Mouse (Mus musculus): Measurements from ENCODE around the gene Nmur2.
A peak's percentile ranks its signal among the peaks of the same experiment; 100 is the strongest.

Gene Nmur2

DNA sequence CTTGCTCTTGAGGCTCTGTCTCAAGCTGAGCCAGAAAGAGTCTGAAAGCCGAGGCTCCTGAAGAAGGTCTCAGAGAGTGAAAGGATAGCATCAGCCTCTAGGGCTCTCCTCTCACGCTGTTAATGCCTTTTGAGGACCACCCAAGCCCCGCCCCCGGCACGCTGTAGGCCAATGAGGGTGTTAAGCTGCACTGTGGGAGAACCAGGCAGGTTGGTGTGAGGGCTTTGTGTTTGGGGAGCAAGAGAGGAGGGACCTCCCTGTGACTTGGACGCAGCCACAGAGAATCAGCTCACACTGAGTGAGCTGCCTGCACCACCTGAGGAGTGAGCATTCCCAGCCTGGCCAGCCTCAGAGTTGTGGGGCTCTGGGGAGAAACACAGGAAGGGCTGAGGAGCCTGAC is at the start of gene Nmur2:
Gene Nmur2, minus strand, starts transcription at position 94 of the 400 bp plus-strand sequence.
- DNase-seq: no peak

DNA sequence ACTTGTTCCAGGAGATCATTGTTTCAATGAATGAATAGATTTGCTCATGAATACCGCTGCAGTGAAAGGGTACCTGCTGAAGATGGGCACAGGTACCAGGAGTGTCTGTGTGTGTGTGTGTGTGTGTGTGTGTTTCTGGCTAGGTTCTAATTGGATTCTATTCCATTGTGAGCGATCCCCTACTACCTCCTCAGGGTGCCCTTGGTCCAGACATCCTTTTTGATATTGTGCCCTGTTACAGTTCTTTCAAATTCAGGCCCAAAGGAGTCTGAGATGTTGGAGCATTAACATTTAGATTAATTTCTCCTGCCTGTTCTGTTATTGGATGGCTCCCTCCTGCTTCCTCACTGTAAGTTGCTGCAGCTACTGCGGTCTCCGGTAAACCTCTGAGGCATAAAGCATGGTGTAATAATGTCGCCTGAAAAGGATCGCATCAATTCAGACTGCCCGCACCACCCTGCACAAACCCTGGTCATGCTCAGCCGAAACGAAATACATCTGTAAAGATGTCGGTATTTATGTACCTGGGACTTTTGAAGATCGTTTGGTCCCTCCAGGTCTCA is 48.4 kb upstream of the Nmur2 start:
- DNase-seq: no peak

DNA sequence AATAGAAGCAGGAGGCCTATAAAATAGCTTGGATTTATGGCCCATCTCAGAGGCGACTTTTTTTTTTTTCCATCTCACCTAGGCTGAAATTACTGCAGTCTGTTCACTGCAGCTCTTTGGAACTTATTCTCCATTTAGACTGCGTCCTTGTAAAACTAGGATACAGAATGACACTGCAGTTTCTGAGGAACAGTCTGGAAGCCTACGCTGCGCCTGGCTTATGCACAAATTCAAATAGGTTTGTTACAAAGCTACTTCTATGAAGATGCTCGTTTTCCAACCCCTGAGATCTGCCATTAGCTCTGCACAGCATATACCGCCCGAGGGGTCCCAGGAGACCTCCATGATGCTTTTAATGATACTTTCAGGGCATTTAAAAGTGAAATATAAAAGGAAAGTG is 31.3 kb upstream of the Nmur2 start:
- DNase-seq: peak; percentile 19

DNA sequence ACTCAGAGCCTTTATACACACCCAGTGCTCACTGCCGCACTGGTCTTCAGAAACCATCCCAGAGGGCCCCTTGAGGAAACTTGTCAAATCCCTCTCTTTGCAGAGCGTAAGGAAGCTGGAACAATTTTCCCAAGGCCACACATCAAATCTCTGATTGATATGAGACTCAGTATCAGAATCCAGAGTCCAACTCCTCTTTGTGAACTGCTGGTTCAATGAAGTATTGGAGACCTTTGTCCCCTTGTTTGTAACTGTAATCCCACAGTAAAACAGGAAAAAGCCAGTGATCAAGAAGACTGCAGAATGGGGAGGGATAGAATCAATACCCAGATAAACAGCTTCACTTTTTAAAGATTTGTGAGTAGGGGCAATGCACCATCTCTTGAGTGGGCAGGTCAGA is 28.8 kb upstream of the Nmur2 start:
- no peak for DNase-seq

DNA sequence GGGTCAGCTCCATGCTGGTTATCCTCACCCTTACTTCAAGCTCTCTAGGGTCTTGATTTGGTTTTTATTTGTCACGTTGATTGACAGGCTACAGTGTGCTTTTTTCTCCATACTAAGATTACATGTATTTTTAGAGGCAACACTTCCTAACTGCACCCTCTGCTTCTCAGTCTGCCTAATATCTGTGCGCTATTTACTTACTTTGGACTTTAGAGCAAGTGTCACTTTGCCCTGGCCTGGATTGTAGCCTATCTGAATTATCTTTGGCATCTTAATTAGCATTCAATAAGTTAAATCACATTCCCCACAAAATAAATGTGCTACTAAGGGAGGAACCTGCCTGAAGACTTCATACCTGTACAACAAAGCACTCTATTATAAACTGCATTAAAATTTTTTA is 24.3 kb upstream of the Nmur2 start:
- no peak for DNase-seq

DNA sequence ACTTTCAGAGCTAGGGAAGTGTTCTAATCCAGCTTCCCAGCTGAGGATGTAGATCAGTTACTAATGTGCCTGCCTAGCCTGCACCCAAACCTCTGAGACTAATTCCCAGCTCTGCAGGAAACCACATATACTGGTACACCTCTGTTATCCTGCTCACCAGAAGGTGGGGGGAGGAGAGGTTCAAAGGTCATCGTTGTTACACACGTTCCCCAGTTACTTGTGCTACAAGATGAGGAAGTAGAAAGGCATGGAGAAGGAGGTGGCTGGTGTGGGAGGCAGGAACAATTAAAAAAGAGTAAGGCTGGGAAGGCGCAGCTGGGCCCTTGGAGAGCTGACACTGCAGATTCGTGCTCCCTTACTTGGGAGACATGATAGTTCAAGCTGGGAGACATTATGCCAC is 23.8 kb upstream of the Nmur2 start:
- no peak for DNase-seq

DNA sequence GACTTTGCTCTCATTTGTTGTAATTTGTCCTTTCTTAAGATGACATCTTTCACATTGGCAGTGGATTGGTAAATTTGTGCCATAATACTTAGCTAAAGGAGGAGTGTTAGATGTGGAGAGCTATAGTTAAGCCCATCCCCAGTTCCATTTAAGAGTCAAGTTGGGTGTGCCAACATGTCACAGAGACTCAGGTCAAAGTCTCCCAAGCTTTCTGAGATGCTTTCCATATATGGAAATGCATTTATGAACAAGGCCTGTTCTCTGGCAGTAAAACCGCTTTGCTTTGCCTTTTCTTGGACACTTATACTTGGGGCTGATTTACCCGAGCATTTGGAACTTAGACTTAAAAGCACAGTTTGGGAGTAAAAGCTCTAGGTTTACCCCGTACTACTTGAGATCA is 18.4 kb upstream of the Nmur2 start:
- no peak for DNase-seq

DNA sequence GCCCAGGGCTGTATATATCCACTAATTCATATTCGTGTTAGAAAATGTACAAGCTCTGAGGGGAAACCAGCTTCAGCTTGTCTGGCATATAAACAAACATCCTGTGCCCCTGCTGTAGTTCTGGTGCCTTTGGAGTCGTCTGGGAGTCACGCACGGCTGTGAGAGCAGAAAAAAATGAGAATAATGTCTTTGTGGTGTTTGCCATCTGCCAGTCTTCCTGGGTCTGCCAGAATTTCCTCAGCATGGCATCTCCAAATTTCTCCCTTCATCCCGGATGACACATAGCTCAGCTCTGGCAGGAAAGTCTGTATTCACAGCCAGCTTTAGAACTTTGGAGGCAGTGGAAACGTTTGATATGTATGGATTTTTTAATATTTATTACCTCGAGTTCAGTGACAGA is 13.6 kb upstream of the Nmur2 start:
- no peak for DNase-seq

DNA sequence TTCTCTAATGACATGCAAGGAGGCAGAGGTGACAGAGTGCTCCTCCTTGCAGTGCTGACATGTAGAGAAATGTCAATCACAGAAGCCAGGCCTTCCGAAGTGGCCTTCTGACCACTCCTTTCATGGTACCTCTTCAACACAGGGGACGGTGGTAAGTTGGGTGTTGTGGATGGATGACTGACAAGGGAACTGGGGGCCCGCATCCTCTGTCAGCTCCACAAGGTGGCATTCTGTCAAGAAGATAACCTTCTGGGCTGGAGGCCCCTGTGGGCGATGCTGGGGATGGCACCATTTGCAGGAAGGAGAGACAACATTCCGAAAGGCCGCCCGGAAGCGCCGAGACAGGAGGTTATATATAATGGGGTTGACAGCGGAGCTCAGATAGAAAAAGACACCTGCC is 14.0 kb downstream of the Nmur2 start:
- no peak for DNase-seq

DNA sequence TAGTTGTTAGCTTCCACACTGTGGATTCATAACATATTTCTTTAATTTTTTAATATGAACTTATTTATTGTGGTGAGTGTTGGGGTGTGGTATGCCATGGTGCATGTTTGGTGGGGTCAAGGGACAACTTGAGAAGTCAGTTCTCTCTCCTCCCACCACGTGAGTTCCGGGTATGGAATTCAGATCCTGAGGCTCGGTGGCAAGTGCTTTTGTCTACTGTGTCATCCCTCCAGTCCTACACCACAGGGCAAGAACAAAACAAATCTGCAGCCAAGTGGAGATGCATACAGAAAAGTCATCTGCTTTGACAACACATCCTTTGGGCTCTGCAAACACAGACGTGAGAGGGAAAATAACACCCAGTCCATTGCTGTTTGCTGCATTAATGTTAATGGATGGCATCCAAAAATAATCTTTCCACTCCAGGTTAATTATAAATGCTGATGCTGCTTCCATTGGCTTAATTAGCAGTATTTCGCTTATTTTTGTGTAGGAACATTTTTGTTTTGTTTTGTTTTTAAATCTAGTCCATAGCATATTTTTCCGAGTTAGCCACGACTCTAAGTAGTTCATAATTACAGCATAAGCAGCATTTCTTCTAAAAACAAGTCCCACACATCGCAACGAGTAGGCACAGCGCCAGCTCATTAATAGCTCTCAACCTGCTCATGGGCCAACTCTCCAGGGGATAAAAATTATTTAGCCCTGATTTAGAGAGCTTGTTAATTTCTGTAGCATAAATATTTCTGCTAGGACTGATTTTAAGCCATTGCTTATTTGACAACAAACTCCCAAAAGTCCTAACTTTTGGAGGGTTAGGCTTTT is 14.9 kb downstream of the Nmur2 start:
- peak; percentile 25 for DNase-seq

DNA sequence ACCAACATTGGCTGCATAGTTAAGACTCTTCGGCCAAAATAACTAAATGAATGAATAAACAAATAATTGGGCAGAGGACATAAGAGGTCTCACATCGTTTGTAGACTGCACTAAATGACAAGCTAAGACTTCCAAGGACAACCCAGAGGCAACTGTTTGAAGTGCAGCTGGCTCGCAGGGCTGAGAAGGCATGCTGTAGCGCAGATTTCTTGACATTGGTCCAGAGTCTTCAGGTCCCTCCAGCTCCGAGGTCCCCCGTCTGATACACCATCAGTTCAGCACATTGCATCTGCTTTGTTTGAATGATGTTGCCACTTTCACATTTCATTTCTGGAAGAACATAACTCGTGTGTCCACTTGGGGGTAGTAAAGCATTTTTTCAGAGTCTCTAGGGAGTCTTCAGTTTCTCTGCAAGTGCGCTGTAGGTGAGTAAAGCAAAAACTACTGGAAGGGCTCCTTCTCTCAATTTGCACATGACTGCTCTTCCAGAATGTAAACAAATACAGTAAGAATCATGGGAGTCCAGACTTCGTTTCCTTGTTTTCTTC is 27.2 kb downstream of the Nmur2 start:
- DNase-seq: no peak

DNA sequence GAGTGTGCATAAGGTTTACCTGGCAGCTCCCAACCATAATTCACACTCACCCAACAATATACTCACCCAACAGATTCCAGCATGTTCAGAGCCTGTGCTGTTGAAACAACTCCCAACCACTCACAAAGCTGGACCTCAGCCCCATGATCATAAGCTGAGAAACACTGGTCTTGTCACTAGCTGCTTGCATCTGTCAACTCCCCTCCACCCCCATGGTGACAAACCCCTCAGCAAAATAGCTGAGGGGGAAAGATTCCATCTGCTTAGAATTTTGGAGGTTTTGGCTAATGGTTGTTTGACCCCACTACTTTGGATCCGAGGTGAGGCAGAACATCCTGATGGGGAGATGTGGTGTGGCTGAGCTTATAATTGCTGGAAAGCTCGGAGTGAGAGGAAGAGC is 28.4 kb downstream of the Nmur2 start:
- no peak for DNase-seq

DNA sequence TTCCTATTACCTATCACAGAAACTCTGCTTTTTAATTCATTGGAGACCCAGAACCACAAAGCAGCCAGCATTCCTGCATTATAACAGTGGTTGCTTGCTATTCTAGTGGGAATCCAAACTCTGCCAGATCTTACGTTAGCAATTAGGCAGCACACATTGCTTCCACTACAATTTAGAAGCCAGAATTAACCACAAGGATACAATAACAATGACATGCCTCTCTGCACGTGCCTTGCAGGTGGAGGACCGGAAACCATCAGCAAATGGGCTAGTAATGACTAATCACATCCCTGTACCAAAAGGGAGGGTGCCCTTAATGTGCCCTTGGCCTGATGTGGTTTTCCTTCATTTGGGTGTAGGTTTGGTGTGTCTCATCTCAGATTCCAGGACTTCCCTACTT is 32.5 kb downstream of the Nmur2 start:
- DNase-seq: no peak

DNA sequence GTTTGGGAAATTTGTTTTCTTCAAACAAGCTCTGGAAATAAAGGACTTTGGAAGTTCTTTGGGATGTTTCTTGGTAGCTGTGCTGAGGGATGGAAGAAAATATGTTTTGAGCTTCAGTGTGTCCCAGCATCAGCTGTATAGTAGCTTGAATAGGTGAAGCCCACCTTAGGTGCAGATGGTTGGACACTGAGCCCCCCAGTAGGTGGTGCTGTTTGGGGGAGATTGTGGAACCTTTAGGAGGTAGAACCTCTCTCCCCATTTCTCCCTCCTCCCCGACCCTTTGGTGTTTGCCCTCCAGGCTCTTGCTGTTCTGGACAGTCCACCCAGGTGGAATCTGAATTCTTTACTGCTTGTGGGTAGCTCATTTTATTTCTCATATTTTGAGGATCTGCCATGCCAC is 48.0 kb downstream of the Nmur2 start:
- DNase-seq: no peak

DNA sequence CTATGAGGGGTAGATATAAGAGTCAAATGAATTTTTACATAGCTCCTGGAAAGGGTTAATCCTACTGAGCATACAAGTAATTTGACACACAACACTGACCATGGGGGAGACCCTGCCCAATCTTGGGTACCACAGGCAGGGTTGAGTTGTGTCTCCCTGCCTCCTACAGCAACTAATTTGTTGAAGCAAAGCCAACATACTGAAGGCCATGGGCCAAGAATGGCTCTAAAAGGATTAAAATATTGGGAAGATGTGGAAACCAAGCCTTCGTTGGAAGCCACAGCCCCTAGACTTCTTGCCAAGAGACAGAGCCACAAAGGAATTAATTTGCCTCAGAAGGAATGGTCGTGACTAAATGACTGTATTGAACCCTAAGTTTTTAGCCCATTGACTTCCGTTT is 48.7 kb downstream of the Nmur2 start:
- no peak for DNase-seq

DNA sequence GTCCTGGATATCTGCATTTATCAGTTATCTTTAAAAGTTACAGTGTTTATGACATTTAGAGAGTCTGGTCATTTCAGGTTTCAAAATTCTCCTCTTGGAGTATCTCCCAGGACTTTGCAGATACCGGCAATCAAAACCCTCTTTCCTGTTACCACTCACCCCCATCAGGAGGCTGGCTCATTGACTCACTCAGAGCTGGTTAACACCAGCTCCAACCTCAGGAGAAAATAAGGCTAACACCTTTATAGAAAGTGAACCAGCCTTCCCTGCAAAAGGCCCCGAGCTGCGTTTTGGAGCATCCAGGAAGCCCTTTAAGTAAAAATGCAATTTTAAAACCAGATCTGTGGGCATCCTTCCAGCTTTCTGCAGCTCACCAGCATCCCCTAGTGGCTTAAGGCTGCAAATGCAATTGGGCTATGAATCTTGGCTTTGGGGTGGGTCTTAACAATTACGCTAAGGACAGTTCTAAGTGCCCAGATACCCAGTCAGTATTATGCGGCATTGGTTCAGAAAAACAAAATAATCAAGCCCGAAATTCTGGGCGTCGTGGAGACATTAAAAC is 49.2 kb downstream of the Nmur2 start:
- DNase-seq: peak; percentile 29

DNA sequence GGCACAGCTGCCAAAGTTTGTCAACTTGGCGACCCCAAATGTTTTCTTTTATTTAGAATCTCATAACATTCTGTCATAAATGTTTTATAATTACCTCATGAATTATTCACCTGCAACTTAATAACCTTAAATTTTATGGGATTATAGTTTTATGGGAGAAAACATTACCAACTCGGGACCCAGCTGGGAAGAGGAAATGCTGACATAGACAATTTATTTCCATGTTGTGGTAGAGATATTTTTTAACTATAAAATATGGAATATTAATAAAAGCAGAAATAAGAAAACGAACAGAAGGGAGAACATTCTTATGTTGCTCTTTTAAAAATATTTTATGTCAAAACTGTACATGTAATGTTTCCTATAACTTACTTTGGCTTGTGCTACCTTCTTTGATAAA is 56.2 kb downstream of the Nmur2 start:
- DNase-seq: no peak

DNA sequence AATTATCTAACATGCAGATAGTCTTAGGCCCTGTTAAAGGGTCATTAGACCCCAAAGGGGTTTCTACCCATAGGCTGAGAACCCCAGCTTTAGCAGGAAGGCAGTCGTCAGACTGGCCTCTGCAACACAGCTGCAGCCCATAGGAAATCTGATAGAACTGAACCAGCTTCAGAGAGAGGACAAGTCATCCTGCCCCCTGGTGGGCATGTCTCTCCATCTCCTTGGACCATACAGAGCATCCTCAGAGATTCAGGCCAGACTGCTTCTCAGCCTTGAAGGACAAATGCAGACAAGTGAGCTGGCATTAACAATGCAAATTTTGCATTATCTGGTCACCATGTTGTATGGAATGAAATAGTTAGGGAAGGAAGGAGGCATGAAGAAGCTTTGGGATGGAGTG is 59.2 kb downstream of the Nmur2 start:
- DNase-seq: peak; percentile 15

DNA sequence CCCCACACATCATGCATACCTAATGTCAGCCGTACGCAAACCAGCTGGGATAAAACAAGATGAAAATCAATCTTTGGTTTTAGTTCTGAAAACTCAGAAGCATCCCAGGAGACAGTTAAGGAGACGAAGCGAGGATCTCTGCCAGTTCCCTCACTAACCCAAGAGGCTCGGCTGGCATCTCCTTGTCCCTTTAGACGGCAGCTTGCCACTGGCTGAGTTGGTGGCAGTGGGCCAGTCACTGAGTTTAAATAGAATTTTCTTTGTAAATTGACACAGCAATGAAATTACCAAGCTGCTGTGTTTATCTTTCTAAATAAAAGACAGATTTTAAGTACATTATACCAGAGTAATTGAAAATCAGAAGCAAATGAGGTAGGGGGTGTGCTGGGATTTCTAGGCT is 62.7 kb downstream of the Nmur2 start:
- DNase-seq: peak; percentile 23
